Mouse (Mus musculus): ENCODE measurements around the gene Tmem178b.

Gene Tmem178b

GRCm38 (mm10) chr6:40098498-40098897, 225.4 kb downstream of the Tmem178b start:
- DNase-seq = no peak

GRCm38 (mm10) chr6:40101785-40102184, 228.7 kb downstream of the Tmem178b start:
- no peak for DNase-seq

- no peak for DNase-seq
These were observed 229.8 kb downstream of the Tmem178b start for GRCm38 (mm10) chr6:40102863-40103262.

- DNase-seq = no peak
These were observed 237.0 kb downstream of the Tmem178b start for GRCm38 (mm10) chr6:40110029-40110428.

- DNase-seq = no peak
These were observed 237.7 kb downstream of the Tmem178b start for GRCm38 (mm10) chr6:40110729-40111128.

- DNase-seq = no peak
These were observed 239.4 kb downstream of the Tmem178b start for GRCm38 (mm10) chr6:40112488-40112887.

- no peak for DNase-seq
These were observed 243.2 kb downstream of the Tmem178b start for GRCm38 (mm10) chr6:40116225-40116624.

- no peak for DNase-seq
These were observed 247.1 kb downstream of the Tmem178b start for GRCm38 (mm10) chr6:40120176-40120575.

- no peak for DNase-seq
These were observed 248.4 kb downstream of the Tmem178b start for GRCm38 (mm10) chr6:40121494-40121893.

GRCm38 (mm10) chr6:40123070-40123690, 250.1 kb downstream of the Tmem178b start:
- DNase-seq = no peak

GRCm38 (mm10) chr6:40123960-40124359, 250.9 kb downstream of the Tmem178b start:
- DNase-seq = no peak

GRCm38 (mm10) chr6:40128716-40129115, 255.6 kb downstream of the Tmem178b start:
- no peak for DNase-seq

GRCm38 (mm10) chr6:40131936-40132335, 258.9 kb downstream of the Tmem178b start:
- DNase-seq = no peak

GRCm38 (mm10) chr6:40133436-40133835, 260.4 kb downstream of the Tmem178b start:
- DNase-seq = no peak

GRCm38 (mm10) chr6:40135716-40136115, 262.6 kb downstream of the Tmem178b start:
- DNase-seq = no peak

GRCm38 (mm10) chr6:40137346-40137745, 264.3 kb downstream of the Tmem178b start:
- no peak for DNase-seq

- no peak for DNase-seq
These were observed 264.9 kb downstream of the Tmem178b start for GRCm38 (mm10) chr6:40137831-40138520.

- no peak for DNase-seq
These were observed 269.5 kb downstream of the Tmem178b start for GRCm38 (mm10) chr6:40142582-40142981.

- no peak for DNase-seq
These were observed 271.3 kb downstream of the Tmem178b start for GRCm38 (mm10) chr6:40144371-40144770.

- no peak for DNase-seq
These were observed 272.5 kb downstream of the Tmem178b start for GRCm38 (mm10) chr6:40145601-40146000.

GRCm38 (mm10) chr6:40152241-40152640, 279.2 kb downstream of the Tmem178b start:
- no peak for DNase-seq

- no peak for DNase-seq
These were observed 288.3 kb downstream of the Tmem178b start for GRCm38 (mm10) chr6:40161381-40161780.

GRCm38 (mm10) chr6:40173559-40173958, 300.5 kb downstream of the Tmem178b start:
- DNase-seq = no peak

GRCm38 (mm10) chr6:40177870-40178269, 304.8 kb downstream of the Tmem178b start:
- no peak for DNase-seq

- no peak for DNase-seq
These were observed 307.5 kb downstream of the Tmem178b start for GRCm38 (mm10) chr6:40180551-40180950.
